Mouse (Mus musculus) forebrain, embryonic 15.5 days (tissue): ENCODE measurements around the gene Atf6. TPM values are rescaled to one million over a fixed set of nuclear protein-coding genes. Genes with fewer than 3 reads are reported as not detected.
A peak's percentile ranks its signal among the peaks of the same experiment; 100 is the strongest.

Experiments used
- ATAC-seq: fragments of 200-750 bp; cut with Nextera tagmentation; replicated peaks from 2 replicates; pipeline ENCODE4 v1.8.0; 2017; ENCODE audit warnings: mild to moderate bottlenecking, moderate TSS enrichment, moderate library complexity
- H3K27ac ChIP-seq: fragments of 300-500 bp; sonication (generic); replicated peaks from 2 replicates; pipeline ENCODE4 v1.5.1; 2015; ENCODE audit warnings: mild to moderate bottlenecking, inconsistent platforms
- H3K27me3 ChIP-seq: fragments of 300-500 bp; sonication (generic); 2 replicates; pipeline ENCODE4 v1.6.1; 2015; ENCODE audit warnings: inconsistent platforms
- H3K36me3 ChIP-seq: fragments of 300-500 bp; sonication (generic); 2 replicates; pipeline ENCODE4 v1.6.1; 2015; ENCODE audit warnings: mild to moderate bottlenecking, inconsistent platforms
- H3K4me1 ChIP-seq: fragments of 300-500 bp; sonication (generic); 2 replicates; pipeline ENCODE4 v1.6.1; 2015; ENCODE audit warnings: inconsistent platforms
- H3K4me2 ChIP-seq: fragments of 300-500 bp; sonication (generic); replicated peaks from 2 replicates; pipeline ENCODE4 v1.6.1; 2015; ENCODE audit warnings: mild to moderate bottlenecking, inconsistent platforms
- H3K4me3 ChIP-seq: fragments of 300-500 bp; sonication (generic); 2 replicates; pipeline ENCODE4 v1.5.1; 2015; ENCODE audit warnings: mild to moderate bottlenecking, inconsistent platforms
- H3K9ac ChIP-seq: fragments of 300-500 bp; sonication (generic); replicated peaks from 2 replicates; pipeline ENCODE4 v1.6.1; 2015; ENCODE audit warnings: mild to moderate bottlenecking, inconsistent platforms
- H3K9me3 ChIP-seq: fragments of 300-500 bp; sonication (generic); 2 replicates; pipeline ENCODE4 v1.6.1; 2016; ENCODE audit warnings: inconsistent platforms
- WGBS: fragments of 180-500 bp; shearing (Covaris S2); methylation state at CpG from one replicate; pipeline ENCODE4 v1.1.7; 2015; ENCODE audit warnings: mixed read lengths; 5-methylcytosine and 5-hydroxymethylcytosine counted together
- polyA plus RNA-seq: library from polyadenylated mRNA; unstranded; fragments of >200 nt; fragmentation: Nextera tagmentation; extraction: Ambion mirVana; gene quantifications from 2 replicates; pipeline ENCODE4 v1.2.1, GENCODE M21; 2015

Atf6 gene
- 7.6 and 7.7 TPM in 2 replicates for polyA plus RNA-seq

- Histone ChIP-seq H3K4me3 (peak within 1 kb of the TSS; percentile 86), H3K9ac (peak within 1 kb of the TSS; percentile 89), H3K36me3 (peaks cover 4% of the 10 kb centered on the region; the same call in 1 of the 2 replicates), H3K27me3 (no peaks in the 10 kb centered on the region), H3K4me1 (peaks cover 13% of the 10 kb centered on the region), H3K27ac (peak within 1 kb of the TSS; percentile 80), H3K4me2 (peak within 1 kb of the TSS; percentile 65), H3K9me3 (no peaks in the 10 kb centered on the region)
- WGBS: 0% methylated on average over 25 of the region's 25 CpGs
- ATAC-seq: peak; percentile 77; the same call in 1 of the 2 replicates
These were observed at the start of gene Atf6 for GRCm38 (mm10) chr1:170867691-170868105. TSS of gene Atf6 (minus strand) at chr1:170867771.

GRCm38 (mm10) chr1:170915657-170916056 is 48.1 kb upstream of the Atf6 start:
- Histone ChIP-seq H3K9me3 (no peaks in the 10 kb centered on the region), H3K4me3 (no peak overlapping the region), H3K9ac (no peak overlapping the region), H3K4me2 (no peak overlapping the region), H3K27ac (no peak overlapping the region), H3K4me1 (no peaks in the 10 kb centered on the region), H3K27me3 (no peaks in the 10 kb centered on the region), H3K36me3 (no peaks in the 10 kb centered on the region)
- WGBS: 62% methylated on average over 5 of the region's 5 CpGs
- ATAC-seq: no peak

DNA sequence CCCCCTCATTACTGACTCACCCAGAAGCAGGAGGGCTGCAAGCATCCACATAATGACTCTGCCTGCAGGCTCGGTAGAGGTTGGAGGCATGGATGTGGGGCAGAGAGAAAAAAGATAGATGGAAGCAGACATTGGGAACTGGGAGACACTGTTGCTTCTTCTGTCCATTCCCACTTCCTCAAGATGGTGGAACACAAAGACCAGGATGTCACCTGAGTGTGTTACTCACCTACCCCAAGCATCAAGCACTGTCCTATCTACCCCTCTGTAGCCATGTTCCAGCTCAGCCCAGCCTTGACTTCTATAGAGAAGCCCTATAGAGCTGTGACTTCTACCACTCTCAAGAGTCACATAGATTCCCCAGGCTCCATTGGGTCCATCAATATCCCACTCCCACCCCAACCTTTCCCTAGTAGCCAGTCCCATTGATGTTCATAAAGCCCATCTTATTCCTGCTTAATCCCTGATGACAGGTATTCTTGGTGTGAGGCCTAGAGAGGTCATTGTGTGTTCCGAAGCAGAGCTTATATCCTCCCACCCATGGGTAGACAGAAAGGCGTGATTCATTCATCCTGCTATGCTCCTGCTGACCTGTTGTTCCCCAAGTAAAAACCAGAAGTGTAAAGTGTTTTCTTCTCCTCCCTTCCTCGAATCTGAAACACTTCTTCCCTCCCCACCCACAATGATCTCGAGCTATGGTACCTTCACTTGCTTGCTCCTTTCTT is 45.5 kb upstream of the Atf6 start, which contains the start of gene Fcrlb:
TSS of gene Fcrlb (minus strand) at position 51 of the 725 bp plus-strand sequence.
- no peaks in the 10 kb centered on the region for H3K36me3 ChIP-seq
- peaks cover 8% of the 10 kb centered on the region for H3K27me3 ChIP-seq
- H3K4me2 ChIP-seq: no peak within 1 kb of the TSS
- H3K4me1 ChIP-seq: peaks cover 7% of the 10 kb centered on the region
- ATAC-seq: no peak
- no peak within 1 kb of the TSS for H3K9ac ChIP-seq
- 51% methylated on average over 5 of the region's 5 CpGs for WGBS
- no peaks in the 10 kb centered on the region for H3K9me3 ChIP-seq
- H3K4me3 ChIP-seq: no peak within 1 kb of the TSS
- no peak within 1 kb of the TSS for H3K27ac ChIP-seq

DNA sequence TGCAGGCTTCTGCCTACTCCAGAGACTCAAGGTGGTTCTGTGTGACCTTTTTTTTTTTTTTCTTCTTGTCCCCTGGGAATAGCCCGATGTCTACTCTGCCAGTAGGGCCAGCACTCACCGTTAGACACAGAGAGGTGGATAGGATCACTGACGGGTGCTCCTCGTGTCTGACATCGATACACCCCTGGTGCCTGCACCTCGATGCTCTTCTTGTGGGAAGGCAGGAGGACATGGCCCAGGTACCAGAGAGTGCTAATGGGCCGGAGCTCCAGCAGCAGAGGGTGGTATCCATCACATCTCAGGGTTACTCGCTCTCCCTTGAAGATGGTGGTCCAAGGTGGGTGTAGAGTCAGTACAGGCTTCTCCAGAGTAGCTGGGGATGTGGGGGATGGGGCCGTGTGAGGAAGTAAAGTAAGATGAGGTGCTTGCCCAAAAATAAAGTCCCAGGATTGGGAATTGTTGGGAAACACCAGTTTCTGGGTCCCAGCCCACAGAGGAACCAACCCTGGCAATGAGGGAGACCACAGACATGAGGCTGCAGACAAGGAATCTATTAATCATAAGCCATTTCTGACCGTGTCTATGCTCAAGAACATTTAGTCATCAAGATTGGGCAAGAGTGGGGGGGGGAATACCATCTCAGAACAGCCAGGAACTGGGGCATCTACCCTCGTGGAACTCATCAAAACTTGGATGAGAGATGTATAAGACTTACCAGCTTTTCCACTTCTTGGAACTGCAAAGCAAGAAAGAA is 44.5 kb upstream of the Atf6 start:
- 85% methylated on average over 11 of the region's 11 CpGs for WGBS
- no peak for ATAC-seq
- no peak overlapping the region for H3K4me3 ChIP-seq
- peaks cover 18% of the 10 kb centered on the region for H3K27me3 ChIP-seq
- H3K4me1 ChIP-seq: peaks cover 15% of the 10 kb centered on the region
- H3K4me2 ChIP-seq: no peak overlapping the region
- H3K27ac ChIP-seq: no peak overlapping the region
- H3K9me3 ChIP-seq: no peaks in the 10 kb centered on the region
- H3K9ac ChIP-seq: no peak overlapping the region
- no peaks in the 10 kb centered on the region for H3K36me3 ChIP-seq

DNA sequence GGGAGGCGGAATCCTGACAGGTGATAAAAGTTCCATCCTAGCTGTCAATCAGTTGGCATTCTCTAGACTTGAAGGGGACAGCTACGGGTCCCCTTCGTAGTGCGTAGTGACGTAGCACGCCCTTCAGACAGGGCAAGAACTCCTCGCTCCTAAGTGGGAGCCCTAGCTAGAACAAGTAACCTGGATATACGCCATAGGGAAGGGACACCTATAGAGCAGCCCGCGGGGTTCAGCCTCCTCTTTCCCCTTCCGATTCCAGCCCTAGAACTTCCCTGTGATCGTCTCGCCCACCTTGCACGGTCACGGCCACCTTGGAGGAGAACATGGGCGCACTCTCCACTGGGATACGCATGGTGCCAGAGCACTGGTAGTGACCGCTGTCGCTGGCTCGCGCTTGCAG is 40.8 kb upstream of the Atf6 start:
- peak overlapping the region; percentile 65 for H3K4me3 ChIP-seq
- 4% methylated on average over 21 of the region's 21 CpGs for WGBS
- H3K9me3 ChIP-seq: no peaks in the 10 kb centered on the region
- ATAC-seq: peak; percentile 73
- H3K4me1 ChIP-seq: peaks cover 17% of the 10 kb centered on the region
- H3K36me3 ChIP-seq: no peaks in the 10 kb centered on the region
- H3K27me3 ChIP-seq: peaks cover 28% of the 10 kb centered on the region
- H3K9ac ChIP-seq: peak overlapping the region; percentile 64
- no peak overlapping the region for H3K27ac ChIP-seq
- H3K4me2 ChIP-seq: peak overlapping the region; percentile 95

- H3K9me3 ChIP-seq: no peaks in the 10 kb centered on the region
- H3K36me3 ChIP-seq: no peaks in the 10 kb centered on the region
- H3K27ac ChIP-seq: no peak overlapping the region
- ATAC-seq: peak; percentile 86
- under 1% methylated on average over 71 of the region's 71 CpGs for WGBS
- peak overlapping the region; percentile 95 for H3K4me2 ChIP-seq
- peak overlapping the region; percentile 65 for H3K4me3 ChIP-seq
- H3K27me3 ChIP-seq: peaks cover 28% of the 10 kb centered on the region
- peaks cover 17% of the 10 kb centered on the region for H3K4me1 ChIP-seq
- H3K9ac ChIP-seq: peak overlapping the region; percentile 64
These were observed 40.1 kb upstream of the Atf6 start for GRCm38 (mm10) chr1:170907456-170908191.

GRCm38 (mm10) chr1:170907111-170907455 is 39.5 kb upstream of the Atf6 start:
- 17% methylated on average over 11 of the region's 11 CpGs for WGBS
- H3K27me3 ChIP-seq: peaks cover 28% of the 10 kb centered on the region
- no peak for ATAC-seq

GRCm38 (mm10) chr1:170903485-170903884 is 35.9 kb upstream of the Atf6 start:
- H3K9ac ChIP-seq: no peak overlapping the region
- ATAC-seq: no peak
- WGBS: 85% methylated on average over 5 of the region's 5 CpGs
- H3K27ac ChIP-seq: no peak overlapping the region
- H3K4me3 ChIP-seq: no peak overlapping the region
- no peak overlapping the region for H3K4me2 ChIP-seq
- H3K9me3 ChIP-seq: no peaks in the 10 kb centered on the region
- peaks cover 30% of the 10 kb centered on the region for H3K27me3 ChIP-seq
- peaks cover 14% of the 10 kb centered on the region for H3K4me1 ChIP-seq
- H3K36me3 ChIP-seq: no peaks in the 10 kb centered on the region

More at GRCm38 (mm10) chr1:170907111-170907455, 39.5 kb upstream of the Atf6 start:
- no peaks in the 10 kb centered on the region for H3K36me3 ChIP-seq
- H3K4me2 ChIP-seq: peak overlapping the region; percentile 95
- H3K4me3 ChIP-seq: peak overlapping the region; percentile 65
- no peak overlapping the region for H3K27ac ChIP-seq
- peaks cover 17% of the 10 kb centered on the region for H3K4me1 ChIP-seq
- H3K9me3 ChIP-seq: no peaks in the 10 kb centered on the region
- peak overlapping the region; percentile 64 for H3K9ac ChIP-seq

DNA sequence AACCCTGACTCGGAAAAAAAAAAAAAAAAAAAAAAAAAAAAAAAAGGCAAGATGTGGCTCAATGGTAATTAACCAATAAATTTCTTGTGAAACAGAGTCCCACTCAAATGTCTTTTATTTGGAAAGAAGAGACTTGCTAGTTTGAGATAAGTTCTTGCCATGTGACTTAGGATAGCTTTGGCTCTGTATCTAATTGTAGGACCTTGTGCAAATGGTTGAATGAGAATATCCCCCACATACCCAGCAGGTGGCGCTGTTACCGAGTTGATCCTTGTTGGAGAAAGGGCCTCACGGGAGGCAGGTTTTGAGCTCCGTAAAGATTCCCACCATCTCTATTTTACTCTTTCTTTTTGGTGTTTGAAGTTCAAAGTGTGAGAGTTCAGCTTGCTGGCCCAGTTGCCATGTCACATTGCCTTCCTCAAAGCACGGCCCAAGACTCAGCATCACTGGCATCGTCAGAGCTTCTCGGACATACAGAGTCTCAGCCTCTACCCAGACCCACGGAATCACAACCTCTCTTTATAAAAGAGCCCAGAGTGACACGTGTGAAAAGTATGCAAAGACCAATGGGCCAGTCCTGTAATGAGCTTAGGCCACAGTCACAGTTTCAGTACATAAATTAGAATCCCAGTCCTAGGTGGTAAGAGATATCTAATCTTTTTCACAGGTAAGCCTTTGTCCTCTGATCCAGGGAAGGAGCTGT is 34.1 kb upstream of the Atf6 start:
- peak; percentile 53; the same call in 1 of the 2 replicates for ATAC-seq
- H3K4me3 ChIP-seq: no peak overlapping the region
- H3K36me3 ChIP-seq: no peaks in the 10 kb centered on the region
- H3K4me2 ChIP-seq: no peak overlapping the region
- WGBS: 25% methylated on average over 10 of the region's 10 CpGs
- no peaks in the 10 kb centered on the region for H3K9me3 ChIP-seq
- no peaks in the 10 kb centered on the region for H3K4me1 ChIP-seq
- H3K27me3 ChIP-seq: peaks cover 15% of the 10 kb centered on the region
- H3K27ac ChIP-seq: no peak overlapping the region
- H3K9ac ChIP-seq: no peak overlapping the region

- Histone ChIP-seq H3K9ac (no peak overlapping the region), H3K9me3 (no peaks in the 10 kb centered on the region), H3K4me1 (no peaks in the 10 kb centered on the region), H3K4me3 (no peak overlapping the region), H3K27ac (no peak overlapping the region), H3K4me2 (no peak overlapping the region), H3K36me3 (no peaks in the 10 kb centered on the region), H3K27me3 (peaks cover 7% of the 10 kb centered on the region; the same call in 1 of the 2 replicates)
- WGBS: 40% methylated on average over 10 of the region's 10 CpGs
- peak; percentile 66; the same call in 1 of the 2 replicates for ATAC-seq
These were observed 33.4 kb upstream of the Atf6 start for GRCm38 (mm10) chr1:170900799-170901467.
